Mouse (Mus musculus): ENCODE data around the gene Synpr. TPM values are rescaled to one million over a fixed set of nuclear protein-coding genes. Genes with fewer than 3 reads are reported as not detected.
"Not testable (repeated sequence)": the region's sequence is repeated elsewhere in the genome, so short reads cannot be mapped to it uniquely, and the experiment has no call there.

The Synpr gene
- polyA plus RNA-seq (2015; fragmentation: Nextera tagmentation; extraction: Ambion mirVana), result 2.0 and 2.3 TPM in 2 replicates

- Histone ChIP-seq H3K27me3 (0 out of 2 replicates have a peak, but pooled peaks cover 6% of the 10 kb centered on the region), H3K4me2 (replicated peaks) (peak within 1 kb of the TSS; percentile 65), H3K9me3 (replicated peaks) (no peaks in the 10 kb centered on the region), H3K27ac (replicated peaks) (no peak within 1 kb of the TSS), H3K9ac (no peak within 1 kb of the TSS), H3K36me3 (no peaks in the 10 kb centered on the region), H3K4me1 (no peaks in the 10 kb centered on the region), H3K4me3 (replicated peaks) (peak within 1 kb of the TSS; percentile 40)
- ATAC-seq (ENCODE audit: insufficient number of reproducible peaks, low FRiP score, low TSS enrichment, low read depth), result peak; percentile 98
- 7% methylated on average over 27 of the region's 27 CpGs for WGBS
These were observed at the start of gene Synpr for GRCm38 (mm10) chr14:13284091-13284844. Gene Synpr (plus strand): TSS chr14:13284780.

GRCm38 (mm10) chr14:13236929-13237328 lies 47.7 kb upstream of the Synpr start:
- H3K4me1 ChIP-seq, result no peaks in the 10 kb centered on the region
- no peaks in the 10 kb centered on the region for H3K36me3 ChIP-seq
- ATAC-seq (ENCODE audit: insufficient number of reproducible peaks, low FRiP score, low TSS enrichment, low read depth), result no peak
- no peak overlapping the region for H3K27ac ChIP-seq (replicated peaks)
- no peak overlapping the region for H3K4me2 ChIP-seq (replicated peaks)
- 13% methylated on average over 1 of the region's 1 CpGs for WGBS
- no peak overlapping the region for H3K4me3 ChIP-seq (replicated peaks)
- H3K9me3 ChIP-seq (replicated peaks), result no peaks in the 10 kb centered on the region
- no peak overlapping the region for H3K9ac ChIP-seq
- no peaks in the 10 kb centered on the region for H3K27me3 ChIP-seq

- H3K9me3 ChIP-seq (replicated peaks), result no peaks in the 10 kb centered on the region
- H3K27me3 ChIP-seq, result no peaks in the 10 kb centered on the region
- H3K4me3 ChIP-seq (replicated peaks), result no peak overlapping the region
- no peak overlapping the region for H3K4me2 ChIP-seq (replicated peaks)
- 58% methylated on average over 4 of the region's 4 CpGs for WGBS
- H3K36me3 ChIP-seq, result no peaks in the 10 kb centered on the region
- H3K9ac ChIP-seq, result no peak overlapping the region
- no peaks in the 10 kb centered on the region for H3K4me1 ChIP-seq
- no peak overlapping the region for H3K27ac ChIP-seq (replicated peaks)
- no peak for ATAC-seq (ENCODE audit: insufficient number of reproducible peaks, low FRiP score, low TSS enrichment, low read depth)
These were observed 37.1 kb upstream of the Synpr start for GRCm38 (mm10) chr14:13247431-13247830.

- H3K9me3 ChIP-seq (replicated peaks), result no peaks in the 10 kb centered on the region
- no peak overlapping the region for H3K27ac ChIP-seq (replicated peaks)
- no peak overlapping the region for H3K4me3 ChIP-seq (replicated peaks)
- ATAC-seq (ENCODE audit: insufficient number of reproducible peaks, low FRiP score, low TSS enrichment, low read depth), result no peak
- no peak overlapping the region for H3K9ac ChIP-seq
- no peaks in the 10 kb centered on the region for H3K27me3 ChIP-seq
- H3K36me3 ChIP-seq, result no peaks in the 10 kb centered on the region
- H3K4me1 ChIP-seq, result no peaks in the 10 kb centered on the region
- H3K4me2 ChIP-seq (replicated peaks), result no peak overlapping the region
These were observed 35.2 kb upstream of the Synpr start for GRCm38 (mm10) chr14:13249361-13249760.

GRCm38 (mm10) chr14:13252594-13252993 lies 32.0 kb upstream of the Synpr start:
- Histone ChIP-seq H3K36me3 (no peaks in the 10 kb centered on the region), H3K4me1 (no peaks in the 10 kb centered on the region), H3K4me2 (replicated peaks) (no peak overlapping the region), H3K9me3 (replicated peaks) (no peaks in the 10 kb centered on the region), H3K9ac (no peak overlapping the region), H3K27ac (replicated peaks) (no peak overlapping the region), H3K4me3 (replicated peaks) (no peak overlapping the region), H3K27me3 (no peaks in the 10 kb centered on the region)
- 81% methylated on average over 1 of the region's 1 CpGs for WGBS
- ATAC-seq (ENCODE audit: insufficient number of reproducible peaks, low FRiP score, low TSS enrichment, low read depth), result no peak

GRCm38 (mm10) chr14:13254741-13255140 lies 29.8 kb upstream of the Synpr start:
- not testable (repeated sequence) for ATAC-seq (ENCODE audit: insufficient number of reproducible peaks, low FRiP score, low TSS enrichment, low read depth); H3K27ac ChIP-seq (replicated peaks); H3K4me2 ChIP-seq (replicated peaks); H3K27me3 ChIP-seq; H3K4me1 ChIP-seq; H3K9me3 ChIP-seq (replicated peaks); H3K4me3 ChIP-seq (replicated peaks); H3K36me3 ChIP-seq; H3K9ac ChIP-seq
- 83% methylated on average over 2 of the region's 2 CpGs for WGBS

- no peak overlapping the region for H3K4me2 ChIP-seq (replicated peaks)
These were observed 22.2 kb upstream of the Synpr start for GRCm38 (mm10) chr14:13262406-13262805.

GRCm38 (mm10) chr14:13266331-13266730 lies 18.2 kb upstream of the Synpr start:
- no peak overlapping the region for H3K9ac ChIP-seq
- 78% methylated on average over 2 of the region's 2 CpGs for WGBS
- H3K36me3 ChIP-seq, result no peaks in the 10 kb centered on the region
- H3K9me3 ChIP-seq (replicated peaks), result no peaks in the 10 kb centered on the region
- no peaks in the 10 kb centered on the region for H3K4me1 ChIP-seq
- H3K27ac ChIP-seq (replicated peaks), result no peak overlapping the region
- H3K27me3 ChIP-seq, result no peaks in the 10 kb centered on the region
- no peak for ATAC-seq (ENCODE audit: insufficient number of reproducible peaks, low FRiP score, low TSS enrichment, low read depth)
- no peak overlapping the region for H3K4me2 ChIP-seq (replicated peaks)
- H3K4me3 ChIP-seq (replicated peaks), result no peak overlapping the region

More at GRCm38 (mm10) chr14:13262406-13262805, 22.2 kb upstream of the Synpr start:
- H3K27me3 ChIP-seq, result no peaks in the 10 kb centered on the region
- no peaks in the 10 kb centered on the region for H3K4me1 ChIP-seq
- no peaks in the 10 kb centered on the region for H3K9me3 ChIP-seq (replicated peaks)
- H3K27ac ChIP-seq (replicated peaks), result no peak overlapping the region
- no peak for ATAC-seq (ENCODE audit: insufficient number of reproducible peaks, low FRiP score, low TSS enrichment, low read depth)
- no peak overlapping the region for H3K4me3 ChIP-seq (replicated peaks)
- H3K36me3 ChIP-seq, result no peaks in the 10 kb centered on the region
- H3K9ac ChIP-seq, result no peak overlapping the region
- WGBS, result 28% methylated on average over 1 of the region's 1 CpGs

GRCm38 (mm10) chr14:13267181-13267580 lies 17.4 kb upstream of the Synpr start:
- 83% methylated on average over 4 of the region's 4 CpGs for WGBS
- Histone ChIP-seq H3K4me3 (replicated peaks) (no peak overlapping the region), H3K4me2 (replicated peaks) (no peak overlapping the region), H3K27me3 (no peaks in the 10 kb centered on the region), H3K9ac (no peak overlapping the region), H3K36me3 (no peaks in the 10 kb centered on the region), H3K4me1 (no peaks in the 10 kb centered on the region), H3K9me3 (replicated peaks) (no peaks in the 10 kb centered on the region), H3K27ac (replicated peaks) (no peak overlapping the region)
- ATAC-seq (ENCODE audit: insufficient number of reproducible peaks, low FRiP score, low TSS enrichment, low read depth), result no peak

- WGBS, result 78% methylated on average over 4 of the region's 4 CpGs
- no peak for ATAC-seq (ENCODE audit: insufficient number of reproducible peaks, low FRiP score, low TSS enrichment, low read depth)
- Histone ChIP-seq H3K36me3 (no peaks in the 10 kb centered on the region), H3K9ac (no peak overlapping the region), H3K27me3 (0 out of 2 replicates have a peak, but pooled peaks cover 6% of the 10 kb centered on the region), H3K4me1 (no peaks in the 10 kb centered on the region), H3K4me2 (replicated peaks) (no peak overlapping the region), H3K4me3 (replicated peaks) (no peak overlapping the region), H3K9me3 (replicated peaks) (no peaks in the 10 kb centered on the region), H3K27ac (replicated peaks) (no peak overlapping the region)
These were observed 1.4 kb upstream of the Synpr start for GRCm38 (mm10) chr14:13283211-13283610.

GRCm38 (mm10) chr14:13284845-13285198 lies 242 bp downstream of the Synpr start:
- peak; percentile 45; the same call in 1 of the 2 replicates for ATAC-seq (ENCODE audit: insufficient number of reproducible peaks, low FRiP score, low TSS enrichment, low read depth)
- WGBS, result 13% methylated on average over 13 of the region's 13 CpGs

More at GRCm38 (mm10) chr14:13284845-13285198, 242 bp downstream of the Synpr start:
- Histone ChIP-seq H3K4me3 (replicated peaks) (peak overlapping the region; percentile 40), H3K27me3 (0 out of 2 replicates have a peak, but pooled peaks cover 6% of the 10 kb centered on the region), H3K4me1 (no peaks in the 10 kb centered on the region), H3K36me3 (no peaks in the 10 kb centered on the region), H3K27ac (replicated peaks) (no peak overlapping the region), H3K9ac (no peak overlapping the region), H3K9me3 (replicated peaks) (no peaks in the 10 kb centered on the region), H3K4me2 (replicated peaks) (peak overlapping the region; percentile 65)
